Mouse (Mus musculus): ENCODE data around the gene Ctnna3.
"Not testable (repeated sequence)": the region's sequence is repeated elsewhere in the genome, so short reads cannot be mapped to it uniquely, and the experiment has no call there.

Ctnna3 gene

GRCm38 (mm10) chr10:64086183-64086566 lies 656.3 kb downstream of the Ctnna3 start:
- DNase-seq = no peak

DNA sequence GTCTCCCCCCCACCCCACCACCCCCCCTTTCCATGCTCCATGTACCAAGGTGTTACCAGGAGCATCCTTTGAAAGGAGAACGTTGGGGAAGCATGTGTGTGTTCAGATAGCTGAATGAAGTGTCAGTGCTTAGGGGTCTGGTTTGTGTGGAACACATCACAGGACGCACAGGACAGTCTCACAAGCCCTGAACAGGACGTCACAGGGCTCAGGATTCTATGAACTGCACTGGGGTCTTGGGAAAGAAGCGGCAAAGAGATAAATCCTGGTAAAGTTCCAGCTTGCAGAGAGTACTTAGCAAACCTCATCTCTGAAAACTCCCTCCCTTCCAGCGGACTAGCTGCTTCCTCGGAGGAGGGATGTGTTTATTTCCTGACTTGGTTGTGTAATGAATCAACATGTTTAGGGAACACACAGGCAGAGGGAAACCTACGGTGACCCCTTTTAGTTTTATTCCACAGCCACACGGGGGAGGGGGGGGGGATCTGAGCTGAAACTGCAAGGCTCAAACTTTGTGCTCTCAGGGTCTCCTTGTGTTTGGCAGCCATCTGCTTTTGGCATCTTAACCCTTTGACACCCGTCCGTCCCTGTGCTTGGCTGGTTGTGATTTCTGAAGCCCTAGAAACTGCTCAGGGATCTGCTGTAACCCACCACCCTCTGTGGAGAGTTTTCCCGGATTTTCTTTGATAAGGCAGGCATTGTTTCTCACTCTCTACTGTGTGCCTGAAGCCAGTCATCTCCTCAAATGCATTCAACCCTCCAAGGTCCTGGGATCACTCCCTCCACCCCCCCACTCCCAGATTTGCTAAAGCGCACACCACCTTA lies 656.9 kb downstream of the Ctnna3 start:
- DNase-seq = peak; percentile 39

DNA sequence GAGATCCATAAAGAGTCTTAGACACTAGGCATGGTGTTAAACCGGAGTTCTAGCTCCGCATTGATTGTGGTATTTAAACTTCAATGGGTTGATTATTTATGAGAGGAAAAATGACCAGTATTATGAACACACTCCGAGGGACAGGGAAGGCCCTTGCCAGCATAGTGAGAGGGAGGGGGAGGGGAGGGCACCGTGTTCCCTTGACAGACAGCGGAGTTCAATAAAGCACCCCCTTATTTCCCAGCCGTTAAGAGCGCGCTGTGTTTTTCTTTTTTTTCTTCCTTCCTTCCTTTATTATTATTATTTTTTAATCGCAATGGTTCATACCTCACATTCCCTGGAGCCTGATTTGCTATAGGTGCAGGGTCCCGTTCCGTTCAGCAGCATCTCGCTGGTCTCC lies 657.6 kb downstream of the Ctnna3 start:
- no peak for DNase-seq

DNA sequence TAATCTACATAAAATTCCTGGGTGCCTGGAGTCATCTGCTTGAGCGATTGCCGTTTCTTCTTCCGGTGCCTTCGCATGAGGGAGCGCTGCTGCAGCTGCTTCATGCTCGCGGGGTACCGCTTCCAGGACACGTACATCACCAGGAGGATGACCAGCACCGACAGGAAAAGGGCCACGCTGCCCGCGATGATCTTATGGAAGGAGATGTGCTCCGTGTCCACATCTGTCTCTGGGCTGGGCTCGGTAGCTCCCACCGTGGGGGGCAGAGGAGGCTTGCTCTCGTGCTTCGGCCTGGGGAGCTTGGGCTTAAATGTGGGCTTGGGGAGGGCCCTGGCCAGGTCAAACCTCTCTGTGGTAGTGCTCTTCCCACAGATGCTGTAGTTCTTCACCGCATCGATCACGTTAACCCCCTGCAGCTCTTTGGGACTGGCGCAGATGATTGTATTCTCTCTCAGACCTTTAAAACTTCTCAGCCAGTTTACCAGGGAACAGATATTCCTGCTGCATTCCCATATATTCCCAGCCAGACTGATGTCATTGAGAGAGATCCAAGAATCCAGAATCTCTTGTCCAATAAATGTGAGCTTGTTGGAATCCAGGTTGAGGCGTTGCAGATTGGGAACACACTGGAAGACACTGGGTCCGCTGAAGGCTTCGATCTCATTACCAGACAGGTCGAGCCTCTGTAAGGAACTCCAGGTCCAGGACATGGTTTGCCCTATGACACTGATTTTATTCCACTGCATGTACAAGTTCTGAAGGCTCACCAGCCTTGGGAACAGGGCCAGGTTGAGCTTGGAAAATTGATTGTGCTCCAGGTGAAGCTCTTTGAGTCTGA lies 658.3 kb downstream of the Ctnna3 start:
- DNase-seq = peak; percentile 66

DNA sequence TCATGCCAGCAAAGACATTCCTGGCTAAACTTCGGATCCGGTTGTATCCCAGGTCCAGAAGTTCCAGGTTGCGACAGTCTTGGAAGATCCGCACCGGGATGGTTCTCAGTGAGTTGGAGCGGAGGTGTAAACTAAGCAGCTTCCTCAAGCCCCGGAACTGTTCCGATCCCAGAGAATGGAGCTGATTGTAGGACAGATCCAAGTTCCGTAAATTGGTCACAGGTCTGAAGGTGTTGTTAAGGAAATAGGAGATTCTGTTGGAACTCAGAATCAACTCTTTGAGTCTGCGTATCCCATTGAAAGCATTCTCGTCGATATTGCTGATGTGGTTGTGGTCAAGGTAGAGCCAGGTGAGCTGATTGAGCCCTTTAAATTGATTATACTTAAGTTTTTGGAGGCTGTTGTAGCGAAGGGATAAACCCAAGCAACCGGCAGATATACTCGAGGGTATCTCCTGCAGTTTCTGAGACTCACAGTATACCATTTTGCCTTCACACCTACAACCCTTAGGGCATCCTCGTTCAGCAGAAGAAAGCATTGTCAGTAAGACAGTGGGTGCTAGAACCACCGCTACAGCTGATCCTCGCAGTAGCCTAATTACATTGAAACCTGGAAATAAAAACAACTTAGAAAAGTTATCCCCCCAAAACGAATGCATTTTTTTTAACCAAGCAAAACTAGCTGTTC lies 659.0 kb downstream of the Ctnna3 start:
- peak; percentile 30 for DNase-seq

DNA sequence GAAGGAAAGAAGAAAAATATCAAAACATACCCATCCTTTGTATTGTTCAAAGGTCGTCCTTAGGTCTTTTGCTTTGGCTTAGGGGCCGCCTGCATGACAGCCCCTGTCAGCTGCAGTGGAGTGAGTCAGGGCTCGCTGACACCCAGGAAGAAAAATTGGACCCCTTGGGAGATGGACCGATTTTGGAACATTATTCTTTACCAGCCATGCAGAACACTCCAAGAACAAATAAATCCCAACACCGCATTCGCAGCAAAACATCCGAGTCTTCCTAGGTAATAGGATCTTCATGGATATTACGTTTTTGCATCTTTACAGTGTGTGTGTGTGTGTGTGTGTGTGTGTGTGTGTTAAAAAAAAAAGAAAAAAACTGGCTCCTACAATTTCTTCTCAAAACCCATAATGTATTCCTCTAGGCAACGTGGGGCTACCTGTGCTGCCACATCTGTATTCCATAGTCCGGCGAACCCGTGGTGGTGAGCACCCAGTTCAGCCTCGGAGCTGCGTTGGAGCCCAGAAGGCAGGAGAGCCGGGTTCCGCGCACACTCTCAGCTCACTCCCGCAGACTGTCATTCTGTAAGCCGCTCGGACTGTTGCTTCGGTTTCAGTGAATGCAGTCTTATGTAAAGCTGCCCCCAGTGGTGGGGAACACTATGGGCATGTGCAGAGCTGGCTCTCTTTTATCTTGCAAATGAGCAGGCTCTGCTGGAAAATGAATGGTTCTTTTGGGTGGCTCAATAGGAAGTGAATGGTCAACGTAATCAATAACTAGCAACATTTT lies 660.0 kb downstream of the Ctnna3 start, which contains the start of gene Lrrtm3:
Gene Lrrtm3, minus strand, starts transcription at position 598 of the 781 bp plus-strand sequence.
- DNase-seq = peak; percentile 90

DNA sequence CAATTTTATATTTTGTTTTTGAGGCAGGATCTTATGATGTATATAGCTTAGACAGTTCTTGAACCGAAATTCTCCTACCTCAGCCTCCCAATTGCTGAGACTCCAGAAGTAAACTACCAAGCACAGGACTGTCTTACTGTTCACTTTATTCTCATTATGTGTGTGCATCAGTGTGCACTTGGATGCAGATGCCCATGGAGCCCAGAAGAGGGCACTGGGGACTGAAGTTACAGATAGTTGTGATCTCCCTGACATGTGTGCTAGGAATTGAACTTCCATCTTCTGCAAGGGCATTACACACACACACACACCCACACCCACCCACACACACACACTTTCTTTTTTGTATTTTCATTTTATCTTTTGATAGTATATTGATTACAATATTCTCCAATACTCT lies 666.6 kb downstream of the Ctnna3 start:
- no peak for DNase-seq

GRCm38 (mm10) chr10:64115246-64115645 lies 685.3 kb downstream of the Ctnna3 start:
- no peak for DNase-seq

DNA sequence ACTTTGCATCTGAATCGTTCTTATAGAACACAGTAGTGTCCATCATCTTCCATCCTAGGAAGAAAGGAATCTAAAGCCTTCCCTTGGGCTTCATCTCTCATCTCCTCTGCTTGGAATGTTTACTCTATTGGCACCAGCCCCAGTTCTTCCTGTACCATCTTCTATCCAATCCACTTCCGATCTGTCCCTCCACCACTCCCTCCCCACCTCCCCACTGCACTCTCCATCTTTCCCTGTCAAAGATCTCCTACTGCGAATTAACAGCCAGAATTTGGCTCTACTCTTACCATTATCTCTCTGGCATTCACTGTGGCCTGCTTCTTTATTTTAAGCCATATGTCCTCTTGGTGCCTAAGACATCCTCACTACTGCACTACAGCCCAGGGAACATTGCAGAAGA lies 688.9 kb downstream of the Ctnna3 start:
- peak; percentile 53 for DNase-seq

- peak; percentile 76 for DNase-seq
Observed at GRCm38 (mm10) chr10:64130397-64131150, 700.7 kb downstream of the Ctnna3 start.

DNA sequence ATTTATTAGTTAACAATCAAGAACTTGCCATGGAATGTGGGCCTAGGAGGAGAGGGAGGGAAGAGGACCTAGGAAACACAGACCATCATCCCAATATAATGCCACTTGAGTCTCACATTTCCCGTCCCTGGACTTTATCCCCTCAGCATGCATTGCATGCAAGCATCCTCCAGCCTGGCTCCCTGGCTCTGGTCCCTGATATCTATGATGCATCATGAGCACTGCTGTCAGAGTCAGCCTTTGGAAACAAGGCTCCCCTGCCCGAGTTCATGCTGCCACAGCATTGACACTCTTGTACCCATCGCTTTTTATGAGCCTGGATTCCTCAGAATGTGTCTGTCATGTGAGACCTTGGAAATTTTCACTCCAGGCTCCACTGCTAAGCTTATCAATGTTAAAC lies 703.6 kb downstream of the Ctnna3 start:
- no peak for DNase-seq

DNA sequence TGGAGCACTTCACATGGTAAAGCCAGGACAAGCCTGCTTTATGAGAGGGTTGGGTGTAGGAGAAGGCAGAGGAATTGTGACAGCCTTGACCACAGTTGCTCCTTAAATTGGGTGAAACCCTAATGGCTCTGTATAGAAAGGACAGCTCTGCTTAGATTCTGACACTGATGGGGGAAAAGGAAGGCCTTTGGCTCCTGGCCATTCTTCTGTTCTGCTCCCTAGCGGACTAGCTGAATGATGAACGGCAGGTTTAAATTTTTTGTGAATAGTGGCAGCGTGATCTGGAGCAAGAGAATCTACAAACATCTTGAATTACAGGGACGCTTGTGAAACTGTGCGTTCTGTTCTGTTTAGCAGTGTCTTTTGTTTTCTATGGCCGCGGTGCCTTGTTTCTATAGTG lies 705.6 kb downstream of the Ctnna3 start:
- DNase-seq = no peak

GRCm38 (mm10) chr10:64146511-64146910 lies 716.6 kb downstream of the Ctnna3 start:
- no peak for DNase-seq

DNA sequence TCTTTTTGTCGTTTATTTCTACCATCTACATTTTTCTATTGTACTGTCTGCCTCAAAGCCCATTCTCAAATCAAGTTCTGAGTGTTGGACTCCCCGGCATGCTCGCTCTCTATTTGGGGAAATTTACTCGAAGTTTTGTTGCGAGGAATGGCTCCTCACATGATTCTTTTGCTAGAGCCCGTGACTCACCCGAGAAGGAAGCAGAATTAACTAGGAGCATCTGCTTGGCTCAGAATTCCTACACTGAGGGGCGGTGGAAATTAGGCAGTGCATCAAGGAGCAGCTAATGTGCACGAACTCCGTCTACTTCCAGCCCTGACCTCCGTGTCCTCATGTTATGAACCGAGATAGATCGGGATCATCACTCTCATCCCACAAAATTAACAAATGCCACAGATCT lies 751.8 kb downstream of the Ctnna3 start:
- no peak for DNase-seq

- no peak for DNase-seq
Observed at GRCm38 (mm10) chr10:64182731-64183130, 752.8 kb downstream of the Ctnna3 start.

DNA sequence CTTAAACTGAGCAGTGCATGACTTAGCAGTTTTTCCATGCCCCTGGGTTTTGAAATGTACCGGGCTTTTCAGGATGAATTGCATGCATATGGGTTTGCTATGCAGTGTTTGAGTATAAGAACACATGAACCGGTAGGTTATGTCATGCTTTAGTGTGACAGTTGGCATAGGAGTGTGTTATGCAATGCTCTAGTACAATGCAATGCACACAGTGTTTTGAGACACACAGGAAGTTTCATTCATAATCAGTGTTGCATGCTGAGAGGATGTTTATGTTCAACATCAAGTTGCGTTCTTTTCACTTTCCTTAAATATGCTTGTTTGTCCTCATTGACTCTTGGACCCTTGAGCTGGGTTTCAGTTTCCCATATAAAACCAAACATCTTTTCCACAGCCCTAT lies 758.1 kb downstream of the Ctnna3 start:
- no peak for DNase-seq

- no peak for DNase-seq
Observed at GRCm38 (mm10) chr10:64197584-64197983, 767.7 kb downstream of the Ctnna3 start.

GRCm38 (mm10) chr10:64215632-64216031 lies 785.7 kb downstream of the Ctnna3 start:
- no peak for DNase-seq

- DNase-seq = no peak
Observed at GRCm38 (mm10) chr10:64223023-64223422, 793.1 kb downstream of the Ctnna3 start.

GRCm38 (mm10) chr10:64224007-64224406 lies 794.1 kb downstream of the Ctnna3 start:
- DNase-seq = no peak

DNA sequence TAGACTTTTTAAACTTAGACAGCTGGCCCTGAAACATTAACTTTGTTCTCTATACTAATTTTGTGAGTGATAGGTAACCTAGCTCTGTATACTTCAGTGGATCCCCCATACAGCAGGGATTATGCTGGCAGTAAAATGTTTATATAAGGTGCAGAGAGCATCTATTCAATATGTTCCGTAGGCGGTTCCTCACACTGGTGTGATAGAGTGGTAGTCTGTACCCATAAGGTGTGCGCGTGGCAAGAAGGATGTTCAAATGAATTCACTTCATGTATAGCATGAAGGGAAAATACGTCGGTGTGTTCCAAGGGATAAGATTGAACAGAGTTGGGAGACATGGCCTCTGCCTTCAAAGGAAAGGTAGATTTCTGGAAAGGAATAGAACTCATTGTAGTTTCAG lies 794.5 kb downstream of the Ctnna3 start:
- DNase-seq = no peak

DNA sequence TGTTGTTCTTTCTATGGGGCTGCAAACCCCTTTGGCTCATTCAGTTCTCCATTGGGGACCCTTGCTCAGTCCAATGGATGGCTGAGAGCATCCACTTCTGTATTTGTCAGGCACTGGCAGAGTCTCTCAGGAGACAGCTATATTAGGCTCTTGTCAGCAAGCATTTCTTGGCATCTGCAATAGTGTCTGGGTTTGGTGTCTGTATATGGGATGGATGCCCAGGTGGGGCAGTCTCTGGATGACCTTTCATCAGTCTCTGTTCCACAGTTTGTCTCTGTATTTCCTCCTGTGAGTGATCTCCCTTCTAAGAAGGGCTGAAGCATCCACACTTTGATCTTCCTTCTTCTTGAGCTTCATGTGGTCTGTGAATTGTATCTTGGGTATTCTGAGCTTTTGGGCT lies 795.9 kb downstream of the Ctnna3 start:
- not testable (repeated sequence) for DNase-seq

Data from cerebellum, adult 8-10 months (tissue).